Mouse (Mus musculus): ENCODE measurements around the gene Cldn4. TPM values are rescaled to one million over a fixed set of nuclear protein-coding genes. Genes with fewer than 3 reads are reported as not detected.
"Not testable (repeated sequence)": the region's sequence is repeated elsewhere in the genome, so short reads cannot be mapped to it uniquely, and the experiment has no call there.

Cldn4 gene
- polyA plus RNA-seq, 1 experiment, result not detected

GRCm38 (mm10) chr5:134946063-134946856, 474 bp downstream of the Cldn4 start:
- no peak overlapping the region for H3K4me3 ChIP-seq (ENCODE audit: insufficient read depth, low read depth, low read length)
- H3K27ac ChIP-seq (replicated peaks; ENCODE audit: low read depth, low read length), result no peak overlapping the region
- no peaks in the 10 kb centered on the region for H3K4me1 ChIP-seq (ENCODE audit: control insufficient read depth, insufficient read depth, insufficient read length, low read length)

GRCm38 (mm10) chr5:134945266-134945959, 1.3 kb downstream of the Cldn4 start:
- Histone ChIP-seq H3K4me3 (ENCODE audit: insufficient read depth, low read depth, low read length) (no peak overlapping the region), H3K27ac (replicated peaks; ENCODE audit: low read depth, low read length) (no peak overlapping the region), H3K4me1 (ENCODE audit: control insufficient read depth, insufficient read depth, insufficient read length, low read length) (no peaks in the 10 kb centered on the region)

- no peak overlapping the region for H3K4me3 ChIP-seq (ENCODE audit: insufficient read depth, low read depth, low read length)
- H3K4me1 ChIP-seq (ENCODE audit: control insufficient read depth, insufficient read depth, insufficient read length, low read length), result no peaks in the 10 kb centered on the region
- no peak overlapping the region for H3K27ac ChIP-seq (replicated peaks; ENCODE audit: low read depth, low read length)
These were observed 2.6 kb downstream of the Cldn4 start for GRCm38 (mm10) chr5:134944179-134944578.

DNA sequence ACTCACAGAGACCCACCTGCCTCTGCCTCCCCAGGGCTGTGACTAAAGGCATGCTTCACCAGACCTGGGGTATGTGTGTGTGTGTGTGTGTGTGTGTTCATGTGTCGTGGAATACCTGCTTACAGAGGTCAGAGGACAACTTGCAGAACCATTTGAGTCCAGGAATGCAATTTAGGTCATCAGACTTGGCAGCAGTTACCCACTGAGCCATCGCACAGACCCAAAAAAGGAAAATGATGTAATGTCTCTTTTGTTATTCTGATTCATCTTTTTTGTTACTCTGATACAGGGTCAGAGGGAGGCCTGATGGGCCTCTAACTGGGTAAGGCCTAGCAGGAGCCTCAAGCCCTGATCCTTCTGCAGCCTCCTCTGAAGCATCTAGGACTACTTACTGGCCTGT, 4.0 kb downstream of the Cldn4 start:
- no peaks in the 10 kb centered on the region for H3K4me1 ChIP-seq (ENCODE audit: control insufficient read depth, insufficient read depth, insufficient read length, low read length)
- no peak overlapping the region for H3K4me3 ChIP-seq (ENCODE audit: insufficient read depth, low read depth, low read length)
- no peak overlapping the region for H3K27ac ChIP-seq (replicated peaks; ENCODE audit: low read depth, low read length)

- no peak overlapping the region for H3K4me3 ChIP-seq (ENCODE audit: insufficient read depth, low read depth, low read length)
- no peak overlapping the region for H3K27ac ChIP-seq (replicated peaks; ENCODE audit: low read depth, low read length)
- H3K4me1 ChIP-seq (ENCODE audit: control insufficient read depth, insufficient read depth, insufficient read length, low read length), result no peaks in the 10 kb centered on the region
These were observed 5.1 kb downstream of the Cldn4 start for GRCm38 (mm10) chr5:134941472-134942209.

DNA sequence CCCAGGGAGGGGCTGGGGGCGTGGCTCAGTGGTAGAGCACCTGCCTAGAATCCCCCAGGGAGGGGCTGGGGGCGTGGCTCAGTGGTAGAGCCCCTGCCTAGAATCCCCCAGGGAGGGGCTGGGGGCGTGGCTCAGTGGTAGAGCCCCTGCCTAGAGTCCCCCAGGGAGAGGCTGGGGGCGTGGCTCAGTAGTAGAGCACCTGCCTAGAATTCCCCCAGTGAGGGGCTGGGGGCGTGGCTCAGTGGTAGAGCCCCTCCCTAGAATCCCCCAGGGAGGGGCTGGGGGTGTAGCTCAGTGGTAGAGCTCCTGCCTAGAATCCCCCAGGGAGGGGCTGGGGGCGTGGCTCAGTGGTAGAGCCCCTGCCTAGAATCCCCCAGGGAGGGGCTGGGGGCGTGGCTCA, 7.2 kb downstream of the Cldn4 start:
- not testable (repeated sequence) for H3K4me1 ChIP-seq (ENCODE audit: control insufficient read depth, insufficient read depth, insufficient read length, low read length); H3K27ac ChIP-seq (replicated peaks; ENCODE audit: low read depth, low read length); H3K4me3 ChIP-seq (ENCODE audit: insufficient read depth, low read depth, low read length)

GRCm38 (mm10) chr5:134939069-134939468, 7.7 kb downstream of the Cldn4 start:
- Histone ChIP-seq H3K4me1 (ENCODE audit: control insufficient read depth, insufficient read depth, insufficient read length, low read length) (no peaks in the 10 kb centered on the region), H3K27ac (replicated peaks; ENCODE audit: low read depth, low read length) (no peak overlapping the region), H3K4me3 (ENCODE audit: insufficient read depth, low read depth, low read length) (no peak overlapping the region)

- Histone ChIP-seq H3K4me1 (ENCODE audit: control insufficient read depth, insufficient read depth, insufficient read length, low read length) (no peaks in the 10 kb centered on the region), H3K27ac (replicated peaks; ENCODE audit: low read depth, low read length) (no peak overlapping the region), H3K4me3 (ENCODE audit: insufficient read depth, low read depth, low read length) (no peak overlapping the region)
These were observed 10.0 kb downstream of the Cldn4 start for GRCm38 (mm10) chr5:134936626-134937185.

GRCm38 (mm10) chr5:134936051-134936450, 10.7 kb downstream of the Cldn4 start:
- Histone ChIP-seq H3K4me3 (ENCODE audit: insufficient read depth, low read depth, low read length) (no peak overlapping the region), H3K27ac (replicated peaks; ENCODE audit: low read depth, low read length) (no peak overlapping the region), H3K4me1 (ENCODE audit: control insufficient read depth, insufficient read depth, insufficient read length, low read length) (no peaks in the 10 kb centered on the region)

DNA sequence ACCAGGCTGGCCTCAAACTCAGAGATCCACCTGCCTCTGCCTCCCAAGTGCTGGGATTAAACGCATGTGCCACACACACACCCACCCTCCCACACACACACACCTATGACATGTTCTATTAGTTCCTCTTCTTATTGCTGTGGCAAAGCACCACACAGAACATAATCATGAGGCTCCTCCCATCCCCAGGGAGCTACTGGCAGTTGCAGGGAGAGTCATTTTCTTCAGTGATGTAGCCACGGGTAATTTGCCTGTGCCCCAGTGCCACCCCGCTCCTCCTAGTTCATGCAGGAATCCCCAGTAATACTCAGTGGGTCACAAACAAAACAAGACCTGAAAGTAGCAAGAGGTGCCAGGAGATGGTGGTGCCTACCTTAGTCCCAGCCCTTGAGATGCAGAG, 12.1 kb downstream of the Cldn4 start:
- Histone ChIP-seq H3K4me1 (ENCODE audit: control insufficient read depth, insufficient read depth, insufficient read length, low read length) (no peaks in the 10 kb centered on the region), H3K4me3 (ENCODE audit: insufficient read depth, low read depth, low read length) (no peak overlapping the region), H3K27ac (replicated peaks; ENCODE audit: low read depth, low read length) (no peak overlapping the region)

DNA sequence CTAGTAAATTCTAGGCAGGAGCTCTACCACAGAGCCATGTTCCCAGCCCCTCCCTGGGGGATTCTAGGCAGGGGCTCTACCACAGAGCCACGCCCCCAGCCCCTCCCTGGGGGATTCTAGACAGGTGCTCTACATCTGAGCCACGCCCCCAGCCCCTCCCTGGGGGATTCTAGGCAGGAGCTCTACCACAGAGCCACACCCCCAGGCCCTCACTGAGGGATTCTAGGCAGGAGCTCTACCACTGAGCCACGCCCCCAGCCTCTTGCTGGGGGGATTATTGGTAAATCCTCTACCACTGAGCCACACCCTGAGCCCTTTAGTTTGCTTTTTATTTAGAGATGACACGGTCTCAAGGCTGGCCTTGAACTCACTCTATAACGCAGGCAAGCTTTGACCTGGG, 13.0 kb downstream of the Cldn4 start:
- H3K27ac ChIP-seq (replicated peaks; ENCODE audit: low read depth, low read length); H3K4me1 ChIP-seq (ENCODE audit: control insufficient read depth, insufficient read depth, insufficient read length, low read length); H3K4me3 ChIP-seq (ENCODE audit: insufficient read depth, low read depth, low read length): not testable (repeated sequence)

- no peaks in the 10 kb centered on the region for H3K4me1 ChIP-seq (ENCODE audit: control insufficient read depth, insufficient read depth, insufficient read length, low read length)
- H3K27ac ChIP-seq (replicated peaks; ENCODE audit: low read depth, low read length), result no peak overlapping the region
- no peak overlapping the region for H3K4me3 ChIP-seq (ENCODE audit: insufficient read depth, low read depth, low read length)
These were observed 13.5 kb downstream of the Cldn4 start for GRCm38 (mm10) chr5:134933281-134933680.

- Histone ChIP-seq H3K4me3 (ENCODE audit: insufficient read depth, low read depth, low read length) (peak overlapping the region; percentile 73), H3K4me1 (ENCODE audit: control insufficient read depth, insufficient read depth, insufficient read length, low read length) (no peaks in the 10 kb centered on the region), H3K27ac (replicated peaks; ENCODE audit: low read depth, low read length) (no peak overlapping the region)
These were observed 13.8 kb downstream of the Cldn4 start for GRCm38 (mm10) chr5:134932903-134933276.

GRCm38 (mm10) chr5:134932179-134932902, 14.4 kb downstream of the Cldn4 start, which contains the start of gene Mettl27:
Gene Mettl27, plus strand, starts transcription at chr5:134932368.
- H3K27ac ChIP-seq (replicated peaks; ENCODE audit: low read depth, low read length), result no peak within 1 kb of the TSS
- H3K4me3 ChIP-seq (ENCODE audit: insufficient read depth, low read depth, low read length), result peak within 1 kb of the TSS; percentile 73
- H3K4me1 ChIP-seq (ENCODE audit: control insufficient read depth, insufficient read depth, insufficient read length, low read length), result no peaks in the 10 kb centered on the region

- Histone ChIP-seq H3K4me3 (ENCODE audit: insufficient read depth, low read depth, low read length) (no peak overlapping the region), H3K27ac (replicated peaks; ENCODE audit: low read depth, low read length) (no peak overlapping the region), H3K4me1 (ENCODE audit: control insufficient read depth, insufficient read depth, insufficient read length, low read length) (no peaks in the 10 kb centered on the region)
These were observed 16.7 kb downstream of the Cldn4 start for GRCm38 (mm10) chr5:134929988-134930387.

All from brown adipose tissue, adult 24 weeks (tissue).